Mouse (Mus musculus): ENCODE results near the gene H2-T23.
"Not testable (repeated sequence)": the region's sequence is repeated elsewhere in the genome, so short reads cannot be mapped to it uniquely, and the experiment has no call there.

The H2-T23 gene

GRCm38 (mm10) chr17:36032351-36032875 is at the start of gene H2-T23:
TSS of gene H2-T23 (minus strand) at chr17:36032855.
- DNase-seq (ENCODE audit: low spot score) = peak; percentile 43

GRCm38 (mm10) chr17:36081901-36082300 is 49.2 kb upstream of the H2-T23 start:
- not testable (repeated sequence) for DNase-seq (ENCODE audit: low spot score)

GRCm38 (mm10) chr17:36060829-36061228 is 28.2 kb upstream of the H2-T23 start:
- peak; percentile 75 for DNase-seq (ENCODE audit: low spot score)

GRCm38 (mm10) chr17:36058362-36058761 is 25.7 kb upstream of the H2-T23 start, which contains the start of gene Gm11127:
TSS of gene Gm11127 (minus strand) at chr17:36058371.
- not testable (repeated sequence) for DNase-seq (ENCODE audit: low spot score)

GRCm38 (mm10) chr17:36057927-36058326 is 25.3 kb upstream of the H2-T23 start:
- not testable (repeated sequence) for DNase-seq (ENCODE audit: low spot score)

- DNase-seq (ENCODE audit: low spot score) = no peak
Observed at GRCm38 (mm10) chr17:36043286-36043685, 10.6 kb upstream of the H2-T23 start.

GRCm38 (mm10) chr17:36042610-36043169 is 10.0 kb upstream of the H2-T23 start, which contains the start of the genes H2-T22 and Gm6034:
TSS of gene H2-T22 (minus strand) at chr17:36042747.
TSS of gene Gm6034 (plus strand) at chr17:36042961.
- DNase-seq (ENCODE audit: low spot score) = peak; percentile 60

GRCm38 (mm10) chr17:36042055-36042454 is 9.4 kb upstream of the H2-T23 start:
- peak; percentile 32 for DNase-seq (ENCODE audit: low spot score)

GRCm38 (mm10) chr17:36040604-36041003 is 7.9 kb upstream of the H2-T23 start:
- not testable (repeated sequence) for DNase-seq (ENCODE audit: low spot score)

GRCm38 (mm10) chr17:36036126-36036525 is 3.5 kb upstream of the H2-T23 start:
- not testable (repeated sequence) for DNase-seq (ENCODE audit: low spot score)

- DNase-seq (ENCODE audit: low spot score) = peak; percentile 57
Observed at GRCm38 (mm10) chr17:36035010-36035638, 2.5 kb upstream of the H2-T23 start.

GRCm38 (mm10) chr17:36034524-36034923 is 1.9 kb upstream of the H2-T23 start:
- DNase-seq (ENCODE audit: low spot score) = not testable (repeated sequence)

GRCm38 (mm10) chr17:36031583-36032331 is 898 bp downstream of the H2-T23 start:
- DNase-seq (ENCODE audit: low spot score) = peak; percentile 49

- DNase-seq (ENCODE audit: low spot score) = not testable (repeated sequence)
Observed at GRCm38 (mm10) chr17:36030703-36031582, 1.7 kb downstream of the H2-T23 start.

GRCm38 (mm10) chr17:36030046-36030702 is 2.5 kb downstream of the H2-T23 start:
- not testable (repeated sequence) for DNase-seq (ENCODE audit: low spot score)

- no peak for DNase-seq (ENCODE audit: low spot score)
Observed at GRCm38 (mm10) chr17:36028879-36029619, 3.6 kb downstream of the H2-T23 start.

- DNase-seq (ENCODE audit: low spot score) = no peak
Observed at GRCm38 (mm10) chr17:36027663-36028062, 5.0 kb downstream of the H2-T23 start.

- no peak for DNase-seq (ENCODE audit: low spot score)
Observed at GRCm38 (mm10) chr17:36025901-36026300, 6.8 kb downstream of the H2-T23 start.

GRCm38 (mm10) chr17:36025197-36025596 is 7.5 kb downstream of the H2-T23 start:
- no peak for DNase-seq (ENCODE audit: low spot score)

Data from ovary, postnatal 36 days (tissue).